In genomic region chr6:5930140-5930539, GRCm38 (mm10) we compare ENCODE assay signal across 19 mouse cellular contexts.
A peak's percentile ranks its signal among the peaks of the same experiment; 100 is the strongest.
DNase-seq lines count a peak whose midpoint lies in the region; ATAC-seq and TF ChIP-seq lines count a peak whose summit lies in the region.
"Had no signal": no experiment of that assay in that cellular context is flagged by ENCODE, and none has a peak within 500 bp of the region (broad histone marks: within the 10 kb centered on the region; RNA-seq: fewer than 3 reads in every experiment).

No protein-coding gene starts in this region.

- H3K4me3 ChIP-seq in hindbrain, postnatal 0 days (ENCODE audit: low read length): no peak overlapping the region
- no peak overlapping the region for H3K4me3 ChIP-seq in hindbrain, embryonic 11.5 days (ENCODE audit: low read depth, low read length)
- no peak overlapping the region for H3K4me3 ChIP-seq in forebrain, postnatal 0 days (ENCODE audit: low read depth, low read length)
- H3K4me3 ChIP-seq in gastrocnemius, adult 2 months: no peak overlapping the region
- H3K4me3 ChIP-seq: embryonic facial prominence, embryonic 12.5 days; hindbrain, embryonic 15.5 days; neural tube, embryonic 15.5 days had no signal

- H3K4me1 ChIP-seq in hindbrain, postnatal 0 days (ENCODE audit: insufficient read depth, low read length): no peaks in the 10 kb centered on the region
- H3K4me1 ChIP-seq in hindbrain, embryonic 11.5 days (replicated peaks; ENCODE audit: control insufficient read depth, insufficient read depth, low read length): no peaks in the 10 kb centered on the region
- peaks cover 9% of the 10 kb centered on the region; the same call in 1 of the 2 replicates for H3K4me1 ChIP-seq in forebrain, postnatal 0 days (ENCODE audit: insufficient read depth)
- H3K4me1 ChIP-seq: hindbrain, embryonic 15.5 days; neural tube, embryonic 15.5 days had no signal

- H3K9ac ChIP-seq in hindbrain, postnatal 0 days (replicated peaks; ENCODE audit: low read length): no peak overlapping the region
- H3K9ac ChIP-seq in hindbrain, embryonic 11.5 days (ENCODE audit: low read depth, low read length): no peak overlapping the region
- no peak overlapping the region for H3K9ac ChIP-seq in forebrain, postnatal 0 days
- H3K9ac ChIP-seq: embryonic facial prominence, embryonic 12.5 days; hindbrain, embryonic 15.5 days; neural tube, embryonic 15.5 days had no signal

- no peak for ATAC-seq in hindbrain, postnatal 0 days
- no peak for ATAC-seq in hindbrain, embryonic 11.5 days (ENCODE audit: low FRiP score)
- peak; percentile 92 for ATAC-seq in forebrain, postnatal 0 days
- no peak for ATAC-seq in inflammation-experienced regulatory T-cells, adult 6 months

- H3K27me3 ChIP-seq in hindbrain, postnatal 0 days (ENCODE audit: insufficient read depth, low read length): no peaks in the 10 kb centered on the region
- H3K27me3 ChIP-seq in hindbrain, embryonic 11.5 days (ENCODE audit: control insufficient read depth, insufficient read depth, low read length): no peaks in the 10 kb centered on the region
- no peaks in the 10 kb centered on the region for H3K27me3 ChIP-seq in forebrain, postnatal 0 days (ENCODE audit: insufficient read depth, low read length)
- H3K27me3 ChIP-seq: embryonic facial prominence, embryonic 12.5 days; hindbrain, embryonic 15.5 days; neural tube, embryonic 15.5 days had no signal

- peak; percentile 35 for DNase-seq in hindbrain, postnatal 0 days (ENCODE audit: low spot score)
- DNase-seq in hindbrain, embryonic 11.5 days (ENCODE audit: low spot score): no peak
- peak; percentile 64 for DNase-seq in brain, embryonic 18.5 days (ENCODE audit: low read depth, low spot score)
- DNase-seq in forebrain, postnatal 0 days: peak; percentile 84
- DNase-seq in left cerebral cortex, postnatal 25 days (ENCODE audit: low spot score in 2 of 2): peak; percentile 36 to 71
- no peak for DNase-seq in gastrocnemius, adult 2 months
- no peak for DNase-seq in T-cell, adult 2 months (ENCODE audit: low spot score)
- DNase-seq: cerebellum, adult 2 months; heart, adult 18-20 months; kidney, adult 9 months; liver; lung, adult 2 months; retina, postnatal 1 day; thymus, postnatal 4 days had no signal

- no peak overlapping the region for H3K27ac ChIP-seq in hindbrain, postnatal 0 days
- H3K27ac ChIP-seq in hindbrain, embryonic 11.5 days (ENCODE audit: low read depth, low read length): no peak overlapping the region
- no peak overlapping the region for H3K27ac ChIP-seq in forebrain, postnatal 0 days (ENCODE audit: low read depth, low read length)
- H3K27ac ChIP-seq in gastrocnemius, adult 2 months: no peak overlapping the region
- H3K27ac ChIP-seq: embryonic facial prominence, embryonic 12.5 days; hindbrain, embryonic 15.5 days; macrophage; neural tube, embryonic 15.5 days had no signal

- intact Hi-C loops in left cerebral cortex, postnatal 25 days (cut with DNase I): no loop called here
- intact Hi-C loops in gastrocnemius, adult 2 months (cut with DNase I): no loop called here

- H3K36me3 ChIP-seq in hindbrain, postnatal 0 days (ENCODE audit: insufficient read depth, low read length): no peaks in the 10 kb centered on the region
- H3K36me3 ChIP-seq in hindbrain, embryonic 11.5 days (ENCODE audit: control insufficient read depth, insufficient read depth, low read length): no peaks in the 10 kb centered on the region
- H3K36me3 ChIP-seq in forebrain, postnatal 0 days (ENCODE audit: insufficient read depth): no peaks in the 10 kb centered on the region
- H3K36me3 ChIP-seq: embryonic facial prominence, embryonic 12.5 days; hindbrain, embryonic 15.5 days; neural tube, embryonic 15.5 days had no signal

- WGBS in hindbrain, postnatal 0 days: 75% methylated on average over 8 of the region's 8 CpGs
- WGBS in hindbrain, embryonic 11.5 days: 95% methylated on average over 8 of the region's 8 CpGs
- 41% methylated on average over 8 of the region's 8 CpGs for WGBS in forebrain, postnatal 0 days

- H3K9me3 ChIP-seq in hindbrain, postnatal 0 days (ENCODE audit: low read length): no peaks in the 10 kb centered on the region
- no peaks in the 10 kb centered on the region for H3K9me3 ChIP-seq in hindbrain, embryonic 11.5 days (ENCODE audit: control insufficient read depth, low read length)
- no peaks in the 10 kb centered on the region for H3K9me3 ChIP-seq in forebrain, postnatal 0 days (ENCODE audit: low read length)
- H3K9me3 ChIP-seq: embryonic facial prominence, embryonic 12.5 days; hindbrain, embryonic 15.5 days; neural tube, embryonic 15.5 days had no signal

- 0 out of 2 replicates have a peak overlapping the region, but pooled peaks have one; percentile 10 for H3K4me2 ChIP-seq in hindbrain, postnatal 0 days (ENCODE audit: low read depth, low read length)
- no peak overlapping the region for H3K4me2 ChIP-seq in hindbrain, embryonic 11.5 days (replicated peaks; ENCODE audit: low read depth, low read length)
- H3K4me2 ChIP-seq in forebrain, postnatal 0 days (ENCODE audit: low read depth): peak overlapping the region; percentile 19; the same call in 1 of the 2 replicates
- H3K4me2 ChIP-seq: embryonic facial prominence, embryonic 12.5 days; hindbrain, embryonic 15.5 days; neural tube, embryonic 15.5 days had no signal

- TF ChIP-seq CTCF in hindbrain, postnatal 0 days (IDR thresholded peaks at IDR 0.05; ENCODE audit: low read depth): no peak
- TF ChIP-seq CTCF in forebrain, postnatal 0 days (IDR thresholded peaks at IDR 0.05; ENCODE audit: low read depth): no peak
- TF ChIP-seq CTCF in gastrocnemius, adult 2 months (IDR thresholded peaks at IDR 0.05): no peak

Comparison
In these comparisons a context has a peak if more than half of its experiments do, and no peak if none do; other contexts are left out.
1. DNase-seq: peak in hindbrain, postnatal 0 days (single experiment), brain, embryonic 18.5 days (single experiment), forebrain, postnatal 0 days (single experiment) and left cerebral cortex, postnatal 25 days (2 of 2); none in hindbrain, embryonic 11.5 days (single experiment), gastrocnemius, adult 2 months (single experiment) and T-cell, adult 2 months (single experiment).